Mouse (Mus musculus) induced T-regulatory cell, adult 2 months (primary cell): ENCODE results near the gene Sema4d.
"Not testable (repeated sequence)": the region's sequence is repeated elsewhere in the genome, so short reads cannot be mapped to it uniquely, and the experiment has no call there.

Experiments used
- DNase-seq: peaks from one replicate; pipeline ENCODE4 v3.0.0-alpha.2; 2012; ENCODE audit warnings: low read depth

Sema4d gene

GRCm38 (mm10) chr13:51793425-51793891 is at the start of gene Sema4d:
Sema4d (minus strand) TSS chr13:51793747.
- DNase-seq = peak; percentile 93

DNA sequence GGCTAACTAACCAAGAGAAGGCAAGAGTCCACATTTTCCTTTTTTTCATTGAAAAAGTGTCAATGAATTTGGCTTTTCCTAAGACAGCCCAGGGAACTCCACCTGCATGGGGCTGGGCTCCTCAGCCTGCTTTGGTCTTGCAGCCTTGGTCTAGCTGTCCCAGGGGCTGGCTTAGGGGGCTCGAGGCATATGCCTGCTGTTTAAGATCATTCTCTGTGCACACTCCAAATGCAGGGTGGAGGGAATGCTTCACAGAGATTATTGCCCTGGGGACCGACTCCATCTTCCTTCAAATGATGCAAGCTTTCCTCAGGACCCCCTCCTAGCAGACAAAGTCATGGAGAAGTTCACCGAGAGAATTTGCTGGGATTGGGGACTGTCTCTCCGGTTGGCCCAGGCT is 49.8 kb upstream of the Sema4d start:
- no peak for DNase-seq

DNA sequence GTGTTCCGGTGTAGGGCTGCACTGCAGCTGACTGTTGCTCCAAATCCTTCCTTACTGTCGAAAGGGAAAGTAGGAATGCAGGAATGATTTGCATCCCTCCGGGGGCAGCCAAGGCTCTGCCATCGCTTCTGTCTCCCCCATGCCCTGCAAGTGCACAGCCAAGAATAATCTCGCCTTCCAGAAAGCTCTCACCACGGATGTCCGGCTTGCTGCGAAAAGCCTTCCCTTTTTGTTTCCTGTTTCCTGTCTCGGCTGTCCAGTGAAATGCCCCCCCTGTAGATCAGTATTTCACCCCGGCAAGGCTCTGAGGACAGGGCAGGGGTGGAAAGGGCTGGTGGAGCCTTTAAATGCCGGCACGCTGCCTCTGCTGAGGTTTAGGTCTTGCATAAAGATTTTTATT is 49.2 kb upstream of the Sema4d start:
- no peak for DNase-seq

- no peak for DNase-seq
Observed at GRCm38 (mm10) chr13:51842191-51842590, 48.6 kb upstream of the Sema4d start.

GRCm38 (mm10) chr13:51841541-51842115 is 48.1 kb upstream of the Sema4d start:
- DNase-seq = no peak

- DNase-seq = no peak
Observed at GRCm38 (mm10) chr13:51840702-51841101, 47.2 kb upstream of the Sema4d start.

- peak; percentile 87 for DNase-seq
Observed at GRCm38 (mm10) chr13:51839250-51840026, 45.9 kb upstream of the Sema4d start.

- DNase-seq = peak; percentile 50
Observed at GRCm38 (mm10) chr13:51837402-51837801, 43.9 kb upstream of the Sema4d start.

GRCm38 (mm10) chr13:51835208-51835607 is 41.7 kb upstream of the Sema4d start:
- DNase-seq = not testable (repeated sequence)

DNA sequence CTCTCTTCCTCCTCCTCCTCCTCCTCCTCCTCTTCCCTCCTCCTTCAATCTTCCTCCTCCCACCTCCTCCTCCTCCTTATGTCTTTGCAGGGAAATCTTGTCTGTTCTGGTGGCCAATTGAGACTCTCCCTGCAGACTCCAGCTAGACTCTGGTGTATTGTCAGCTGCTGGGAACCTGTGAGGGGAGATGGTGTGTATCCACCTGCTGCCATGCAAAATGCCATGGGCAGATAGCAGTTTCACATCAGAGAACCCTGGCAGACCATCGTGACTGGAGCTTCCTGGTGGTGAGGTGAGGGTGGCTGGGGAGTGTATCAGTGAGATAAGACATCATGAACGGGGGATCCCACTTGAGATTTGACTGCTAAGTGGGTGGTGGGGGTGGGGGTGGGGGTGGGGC is 41.0 kb upstream of the Sema4d start:
- DNase-seq = no peak

- not testable (repeated sequence) for DNase-seq
Observed at GRCm38 (mm10) chr13:51834024-51834423, 40.5 kb upstream of the Sema4d start.

GRCm38 (mm10) chr13:51833611-51834010 is 40.1 kb upstream of the Sema4d start:
- no peak for DNase-seq

DNA sequence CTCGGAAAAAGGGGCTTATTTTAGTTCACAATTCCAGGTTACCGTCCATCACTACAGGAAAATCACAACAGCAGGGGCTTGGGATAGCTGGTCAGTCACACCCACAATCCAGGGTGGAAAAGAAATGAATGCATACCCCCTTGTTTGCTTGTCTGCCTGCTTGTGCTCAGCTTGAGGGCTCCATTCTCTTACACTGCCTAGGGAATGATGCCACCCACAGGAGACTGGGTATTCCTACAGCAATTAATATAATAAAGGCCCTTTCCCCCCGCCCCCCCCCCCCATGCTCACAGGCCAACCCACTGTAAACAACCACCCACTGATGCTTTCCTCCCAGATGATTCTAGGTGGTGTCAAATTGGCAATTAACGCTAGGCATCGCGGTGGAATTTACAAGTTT is 38.9 kb upstream of the Sema4d start:
- no peak for DNase-seq

DNA sequence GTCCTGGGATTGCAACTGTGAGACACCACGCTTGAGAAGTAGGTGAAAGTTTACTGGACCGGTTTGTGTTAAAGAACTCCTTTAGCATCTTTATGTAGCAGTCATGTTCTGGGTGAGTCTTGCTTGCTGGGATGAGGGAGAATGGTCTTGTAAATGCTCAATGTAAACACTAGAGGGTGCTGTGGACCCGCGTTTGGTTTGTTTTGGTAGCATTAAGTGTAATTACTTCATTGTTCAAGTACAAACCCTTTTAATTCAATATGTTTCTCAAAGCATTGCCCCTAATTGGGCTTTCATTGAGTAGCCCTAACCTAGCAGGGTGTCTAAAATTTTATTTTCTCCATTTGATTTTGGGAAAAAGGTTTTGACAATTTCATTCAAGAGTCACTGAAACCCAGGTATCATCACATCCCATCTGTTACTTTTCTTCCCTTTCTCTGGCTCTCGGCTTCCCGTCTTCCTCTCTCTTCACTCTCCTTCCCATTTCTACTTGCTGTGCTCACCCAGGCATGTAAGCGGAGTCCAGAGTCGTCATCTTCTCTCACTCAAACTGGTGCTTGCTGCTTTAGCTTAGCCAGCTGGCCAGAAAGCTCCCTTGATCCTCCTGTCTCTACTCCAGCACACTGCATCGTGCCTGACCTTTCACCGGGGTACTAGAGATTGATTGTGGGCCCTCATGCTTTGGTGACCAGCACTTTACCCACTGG is 37.4 kb upstream of the Sema4d start:
- peak; percentile 87 for DNase-seq

DNA sequence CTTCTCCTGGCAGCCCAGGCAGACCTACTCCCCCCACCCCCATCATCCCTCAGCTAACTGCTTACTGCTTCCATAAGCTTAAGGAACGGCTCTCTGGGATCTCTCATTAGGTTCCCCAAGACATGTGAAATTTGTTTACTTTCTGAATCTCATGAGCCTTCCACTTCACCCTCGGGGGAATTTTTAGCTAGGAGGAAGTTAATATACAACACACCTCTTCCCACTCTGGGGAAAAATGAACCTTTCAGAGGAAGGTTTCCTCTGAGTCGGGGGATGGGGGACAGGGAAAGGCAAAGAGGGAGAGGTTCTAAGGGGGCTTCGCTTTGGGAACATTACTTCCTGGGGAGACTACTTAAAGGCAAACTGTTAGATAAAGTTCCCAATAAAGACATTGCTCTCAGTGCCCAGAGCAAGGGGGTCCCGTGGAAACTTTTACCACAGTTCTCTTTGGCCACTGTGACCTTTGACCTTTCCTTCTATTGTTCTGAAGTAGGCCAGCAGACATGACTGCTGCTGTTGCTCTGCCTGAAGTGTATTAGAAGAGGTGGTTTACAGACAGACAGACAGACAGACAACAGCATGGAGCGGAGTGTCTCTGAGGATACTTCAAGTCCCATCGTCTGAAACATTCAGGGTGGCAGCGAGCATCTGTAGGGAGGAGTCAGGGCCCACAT is 30.4 kb upstream of the Sema4d start:
- no peak for DNase-seq

- no peak for DNase-seq
Observed at GRCm38 (mm10) chr13:51821988-51822387, 28.4 kb upstream of the Sema4d start.

- no peak for DNase-seq
Observed at GRCm38 (mm10) chr13:51819351-51819750, 25.8 kb upstream of the Sema4d start.

DNA sequence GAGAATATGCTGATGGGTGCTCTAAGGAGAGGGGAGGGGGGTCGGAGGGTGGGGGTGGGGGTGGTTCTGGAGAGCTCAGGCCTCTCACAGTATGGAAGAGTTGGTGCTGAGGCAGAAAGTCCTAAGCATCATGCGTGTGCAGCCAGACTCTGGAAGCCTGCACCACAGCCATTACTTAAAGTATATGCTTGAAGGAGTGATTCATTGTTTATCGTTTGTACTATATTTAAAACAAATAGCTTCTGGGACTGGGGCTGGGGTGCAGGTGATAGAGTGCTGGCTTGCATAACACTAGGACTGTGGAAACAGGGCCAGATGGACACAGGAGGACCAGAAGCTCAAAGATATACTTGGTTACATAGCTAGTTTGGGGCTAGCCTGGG is 25.4 kb upstream of the Sema4d start:
- DNase-seq = no peak

DNA sequence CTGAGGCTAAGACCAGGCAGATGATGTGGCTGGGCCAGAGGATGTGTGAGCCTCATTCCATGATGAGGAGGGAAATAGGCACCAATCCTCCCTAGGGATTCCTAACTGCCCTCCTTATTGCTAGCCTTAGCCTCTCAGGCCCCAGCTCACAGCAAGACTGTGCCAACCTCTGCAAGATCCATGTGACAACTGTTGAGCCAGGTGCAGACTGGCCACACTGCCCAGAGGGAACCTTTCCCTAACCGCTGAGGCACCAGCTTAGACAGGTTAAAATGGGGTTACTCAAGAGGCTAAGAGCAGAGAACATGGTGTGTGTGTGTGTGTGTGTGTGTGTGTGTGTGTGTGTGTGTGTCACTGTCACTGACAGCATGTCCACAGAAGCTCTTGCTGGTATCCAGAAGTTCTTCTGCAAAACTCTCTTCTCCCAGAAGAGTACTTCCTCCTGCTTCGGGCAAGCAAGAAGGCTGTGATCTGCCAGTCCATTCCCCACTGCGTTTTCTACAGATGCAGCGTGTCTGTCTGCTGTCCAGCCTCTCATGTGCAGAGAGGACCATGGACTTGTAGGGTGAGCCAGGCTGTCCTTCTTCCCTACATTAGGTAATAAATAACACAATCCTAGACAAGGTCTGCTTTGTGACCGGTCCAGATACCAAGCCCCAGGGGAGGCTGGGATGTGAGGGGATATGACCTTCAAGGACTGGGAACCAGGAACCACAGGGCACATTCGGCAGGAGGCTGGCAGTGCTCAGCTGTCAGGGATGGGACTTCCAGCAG is 24.8 kb upstream of the Sema4d start:
- DNase-seq = no peak

DNA sequence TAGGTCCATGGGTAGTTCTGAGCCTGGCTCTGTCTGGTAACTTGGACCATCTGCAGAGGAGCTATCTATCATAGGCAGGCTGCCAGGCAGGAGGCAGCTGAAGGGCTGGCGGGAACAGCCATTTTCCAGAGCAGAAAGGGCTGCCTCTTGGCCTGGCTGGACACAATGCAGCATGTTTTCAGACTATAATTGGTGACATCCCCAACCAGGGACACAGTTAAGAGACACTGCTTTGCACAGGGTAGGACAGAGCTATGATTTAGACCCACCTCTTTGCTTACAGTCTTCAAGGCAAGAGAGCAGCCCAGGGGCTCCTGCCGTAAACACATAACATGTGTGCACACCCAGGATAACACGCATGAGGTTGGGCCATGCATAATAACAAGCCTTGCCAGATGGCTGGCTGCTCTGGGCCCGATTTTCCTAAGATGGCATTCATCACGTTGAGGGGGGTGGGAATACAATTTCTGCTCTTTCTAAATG is 23.1 kb upstream of the Sema4d start:
- no peak for DNase-seq

DNA sequence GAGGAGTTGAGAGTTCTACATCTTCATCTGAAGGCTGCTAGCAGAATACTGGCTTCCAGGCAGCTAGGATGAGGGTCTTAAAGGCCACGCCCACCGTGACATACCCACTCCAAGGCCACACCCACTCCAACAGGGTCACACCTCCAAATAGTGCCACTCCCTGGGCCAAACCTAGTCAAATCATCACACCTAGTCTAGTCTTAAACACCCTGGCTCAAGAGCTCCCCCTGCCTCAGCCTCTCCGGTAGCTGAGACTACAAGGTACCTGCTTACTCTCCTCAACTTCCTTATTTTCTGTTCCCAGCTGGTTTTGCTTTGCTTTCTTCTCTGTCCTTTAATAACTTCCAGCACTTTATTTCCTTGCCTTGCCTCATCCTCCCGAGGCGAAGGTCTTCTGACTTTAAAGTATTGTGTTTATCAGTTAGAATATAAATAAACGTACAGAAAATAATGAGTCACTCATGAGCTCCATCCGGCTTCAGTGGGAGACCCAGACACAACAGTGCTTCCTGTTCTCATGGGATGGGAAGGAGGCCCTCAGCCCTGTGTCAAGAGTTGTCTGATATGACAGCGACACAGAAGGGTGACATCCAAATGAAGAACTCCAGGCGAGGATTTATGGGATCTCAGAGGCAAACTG is 22.4 kb upstream of the Sema4d start:
- peak; percentile 93 for DNase-seq
